In genomic region chr7:80140815-80141214, GRCm38 (mm10) we compare ENCODE assay signal across 8 mouse cellular contexts. TPM values are rescaled to one million over a fixed set of nuclear protein-coding genes. Genes with fewer than 3 reads are reported as not detected.
DNase-seq lines count a peak whose midpoint lies in the region; ATAC-seq and TF ChIP-seq lines count a peak whose summit lies in the region.

No protein-coding gene starts in this region.

- no peaks in the 10 kb centered on the region for H3K27me3 ChIP-seq in intestine, postnatal 0 days (replicated peaks; ENCODE audit: control insufficient read depth, insufficient read depth, low read length)
- H3K27me3 ChIP-seq in limb, embryonic 13.5 days, result no peaks in the 10 kb centered on the region

- no peak overlapping the region for H3K4me3 ChIP-seq in intestine, postnatal 0 days (ENCODE audit: low read depth, low read length)
- H3K4me3 ChIP-seq in limb, embryonic 13.5 days, result no peak overlapping the region

- DNase-seq in layer of hippocampus, adult 11-12 months (ENCODE audit: low spot score), result peak; percentile 69
- DNase-seq in layer of hippocampus, adult 9-10 months (ENCODE audit: low spot score), result no peak
- peak; percentile 86 for DNase-seq in embryo, embryonic 10 days (ENCODE audit: low spot score)
- peak; percentile 44 for DNase-seq in gastrocnemius, postnatal 25 days
- peak; percentile 80 for DNase-seq in spleen, postnatal 36 days (ENCODE audit: low spot score in 2 of 2)

- no peak overlapping the region for H3K27ac ChIP-seq in intestine, postnatal 0 days (ENCODE audit: low read depth, low read length)
- peak overlapping the region; percentile 52; the same call in 1 of the 2 replicates for H3K27ac ChIP-seq in limb, embryonic 13.5 days

- ATAC-seq in intestine, postnatal 0 days, result peak; percentile 64
- ATAC-seq in limb, embryonic 13.5 days (ENCODE audit: low FRiP score, low read depth), result peak; percentile 86
- peak; percentile 74 for ATAC-seq in monocyte, adult 5-6 weeks (replicated peaks; ENCODE audit: insufficient number of reproducible peaks, low FRiP score, low TSS enrichment, poor library complexity, severe bottlenecking)

- TF ChIP-seq CTCF in intestine, postnatal 0 days (IDR thresholded peaks at IDR 0.05; ENCODE audit: low read depth), result peak; percentile 92

- no peak overlapping the region for H3K4me2 ChIP-seq in intestine, postnatal 0 days (replicated peaks; ENCODE audit: low read depth)
- peak overlapping the region; percentile 36; the same call in 1 of the 2 replicates for H3K4me2 ChIP-seq in limb, embryonic 13.5 days (replicated peaks)

- H3K9ac ChIP-seq in intestine, postnatal 0 days (ENCODE audit: low read depth, low read length), result no peak overlapping the region
- peak overlapping the region; percentile 48 for H3K9ac ChIP-seq in limb, embryonic 13.5 days

- H3K4me1 ChIP-seq in intestine, postnatal 0 days (replicated peaks; ENCODE audit: control insufficient read depth, insufficient read depth, low read length), result no peaks in the 10 kb centered on the region
- peaks cover 15% of the 10 kb centered on the region for H3K4me1 ChIP-seq in limb, embryonic 13.5 days

- no peaks in the 10 kb centered on the region for H3K36me3 ChIP-seq in intestine, postnatal 0 days (ENCODE audit: control insufficient read depth, insufficient read depth)
- no peaks in the 10 kb centered on the region for H3K36me3 ChIP-seq in limb, embryonic 13.5 days

- 0 out of 2 replicates have a peak, but pooled peaks cover 7% of the 10 kb centered on the region for H3K9me3 ChIP-seq in intestine, postnatal 0 days (ENCODE audit: control insufficient read depth)
- H3K9me3 ChIP-seq in limb, embryonic 13.5 days, result peaks cover 15% of the 10 kb centered on the region

- 19% methylated on average over 9 of the region's 9 CpGs for WGBS in intestine, postnatal 0 days
- WGBS in limb, embryonic 13.5 days, result 19% methylated on average over 9 of the region's 9 CpGs

RNA-seq across cellular contexts. Expression of gene Idh2, which starts 25.6 kb away (rescaled TPM):
- total RNA-seq in gastrocnemius, postnatal 25 days (2021), result 100 to 1,000 TPM; 102 to 256 TPM
- polyA plus RNA-seq in intestine, postnatal 0 days (2015; fragmentation: Nextera tagmentation; extraction: Ambion mirVana), result 185 and 190 TPM in 2 replicates
- polyA plus RNA-seq in limb, embryonic 13.5 days (2015; fragmentation: Nextera tagmentation; extraction: Ambion mirVana), result 619 and 631 TPM in 2 replicates
- total RNA-seq in monocyte, adult 5-6 weeks (2017), result 23.3 to 27.2 TPM (median 24.2 TPM) in 3 replicates

RNA-seq across cellular contexts. Expression of gene Sema4b, which starts 45.8 kb away (rescaled TPM):
- 1 to 10 TPM; 1.6 to 2.5 TPM for total RNA-seq in gastrocnemius, postnatal 25 days (2021)
- 23.1 and 25.1 TPM in 2 replicates for polyA plus RNA-seq in intestine, postnatal 0 days (2015; fragmentation: Nextera tagmentation; extraction: Ambion mirVana)
- polyA plus RNA-seq in limb, embryonic 13.5 days (2015; fragmentation: Nextera tagmentation; extraction: Ambion mirVana), result 14.1 and 15.6 TPM in 2 replicates
- total RNA-seq in monocyte, adult 5-6 weeks (2017), result 7.4 to 9.3 TPM (median 9.1 TPM) in 3 replicates
